Mouse (Mus musculus) cortical plate, adult 2 months (tissue): ENCODE results near the gene Cd300ld3. TPM values are rescaled to one million over a fixed set of nuclear protein-coding genes. Genes with fewer than 3 reads are reported as not detected.

Source experiments
- H3K27ac ChIP-seq: fragments of 200-500 bp; 2 replicates; pipeline ENCODE4 v1.5.1; 2012; ENCODE audit warnings: low read length, control low read depth, inconsistent platforms; ENCODE audit not compliant: insufficient read depth
- H3K4me1 ChIP-seq: fragments of 200-500 bp; 2 replicates; pipeline ENCODE4 v1.6.1; 2011; ENCODE audit warnings: low read length; ENCODE audit not compliant: control insufficient read depth, insufficient read depth
- H3K4me3 ChIP-seq: fragments of 200-500 bp; 2 replicates; pipeline ENCODE4 v1.5.1; 2011; ENCODE audit warnings: mild to moderate bottlenecking, low read length, control low read depth; ENCODE audit not compliant: insufficient read depth
- CTCF ChIP-seq: fragments of 200-500 bp; IDR thresholded peaks from 2 replicates; pipeline ENCODE4 v1.5.1; 2011; ENCODE audit warnings: mild to moderate bottlenecking, control low read depth, low read length; ENCODE audit not compliant: insufficient read depth; ENCODE audit errors: extremely low read depth
- POLR2A ChIP-seq: fragments of 200-500 bp; IDR thresholded peaks from 2 replicates; pipeline ENCODE4 v1.6.1; 2011; ENCODE audit warnings: mild to moderate bottlenecking, low read length, control low read depth; ENCODE audit not compliant: insufficient read depth; ENCODE audit errors: extremely low read depth
- polyA plus RNA-seq: library from polyadenylated mRNA; depleted of rRNA; stranded (reverse); fragments of >200 nt; gene quantifications from 2 replicates; pipeline ENCODE4 v1.2.3, GENCODE M21; 2012; rRNA removed

Cd300ld3 gene
- polyA plus RNA-seq, 1 experiment, result 1.2 TPM

DNA sequence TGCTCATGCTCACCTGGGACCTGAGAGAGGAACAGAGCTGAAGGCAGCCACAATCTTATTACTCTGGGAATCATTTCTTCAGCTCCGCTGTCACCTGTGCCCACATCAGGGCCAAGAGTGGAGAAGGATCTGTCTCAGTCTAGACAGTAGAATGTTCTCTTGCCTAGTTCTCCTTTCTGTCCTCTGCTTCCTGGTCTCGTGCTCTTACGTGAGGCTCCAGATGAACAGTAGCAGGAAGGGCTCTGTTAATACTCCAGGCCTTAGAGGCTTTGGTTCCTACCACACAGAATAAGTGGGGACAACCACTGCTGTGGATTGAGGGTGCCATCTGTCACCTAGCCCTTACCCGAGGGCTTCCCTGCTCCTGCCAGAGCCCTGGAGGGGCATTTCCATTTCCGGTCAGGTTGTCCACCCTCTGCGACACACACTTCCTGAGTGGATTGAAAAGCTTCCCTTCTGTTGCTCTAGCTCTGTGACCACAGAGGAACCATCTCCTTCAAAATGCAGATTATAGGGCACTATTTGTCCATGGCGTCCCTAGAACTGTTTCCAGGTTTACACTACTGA lies 46.7 kb downstream of the Cd300ld3 start, which contains the start of gene Cd300c2:
Gene Cd300c2, minus strand, starts transcription at position 407 of the 567 bp plus-strand sequence.
- H3K4me3 ChIP-seq, result no peak within 1 kb of the TSS
- no peak for TF ChIP-seq CTCF
- no peak for TF ChIP-seq POLR2A
- H3K4me1 ChIP-seq, result no peaks in the 10 kb centered on the region
- peak within 1 kb of the TSS; percentile 12; the same call in 1 of the 2 replicates for H3K27ac ChIP-seq

Other genes with a start within 250 kb of the Cd300ld3 start
- gene Gpr142, start 249.5 kb downstream of the Cd300ld3 start, polyA plus RNA-seq, result not detected in 2 replicates
- 4.2 and 4.3 TPM in 2 replicates for gene Gprc5c, start 197.3 kb downstream of the Cd300ld3 start, polyA plus RNA-seq
- gene Cd300a, start 158.4 kb downstream of the Cd300ld3 start, polyA plus RNA-seq, result 0.81 and 0.88 TPM in 2 replicates
- 0.08 and 0.13 TPM in 2 replicates for gene Cd300lb, start 114.0 kb downstream of the Cd300ld3 start, polyA plus RNA-seq
- gene Cd300c, start 79.3 kb downstream of the Cd300ld3 start, polyA plus RNA-seq, result not detected in 2 replicates
- gene Cd300ld, start 58.5 kb downstream of the Cd300ld3 start, polyA plus RNA-seq, result 0.10 and 0.11 TPM in 2 replicates
- gene Cd300c2, start 46.5 kb downstream of the Cd300ld3 start, polyA plus RNA-seq, result 7.5 and 7.6 TPM in 2 replicates
- gene Cd300ld2, start 32.2 kb downstream of the Cd300ld3 start, polyA plus RNA-seq, result 0.32 TPM in 1 of 2 replicates, not detected in the other
- gene Cd300ld4, start 21.4 kb downstream of the Cd300ld3 start, polyA plus RNA-seq, result 0.13 and 0.44 TPM in 2 replicates
- 0.36 TPM in 1 of 2 replicates, not detected in the other for gene Cd300ld5, start 10.6 kb downstream of the Cd300ld3 start, polyA plus RNA-seq
- gene Cd300e, start 13.8 kb upstream of the Cd300ld3 start, polyA plus RNA-seq, result 0.09 and 0.17 TPM in 2 replicates
- gene Rab37, start 43.0 kb upstream of the Cd300ld3 start, polyA plus RNA-seq, result 2.5 and 2.9 TPM in 2 replicates
- 0.08 TPM in 2 replicates for gene Cd300lf, start 85.6 kb upstream of the Cd300ld3 start, polyA plus RNA-seq
- 73.8 and 74.1 TPM in 2 replicates for gene Slc9a3r1, start 114.9 kb upstream of the Cd300ld3 start, polyA plus RNA-seq
- 9.5 and 10.3 TPM in 2 replicates for gene Tmem104, start 139.1 kb upstream of the Cd300ld3 start, polyA plus RNA-seq
- 40.9 and 43.2 TPM in 2 replicates for gene Nat9, start 139.4 kb upstream of the Cd300ld3 start, polyA plus RNA-seq
- gene Grin2c, start 218.8 kb upstream of the Cd300ld3 start, polyA plus RNA-seq, result 35.8 and 37.4 TPM in 2 replicates
- 32.6 and 33.4 TPM in 2 replicates for gene Fdxr, start 228.6 kb upstream of the Cd300ld3 start, polyA plus RNA-seq
- gene Fads6, start 249.3 kb upstream of the Cd300ld3 start, polyA plus RNA-seq, result 14.0 and 15.3 TPM in 2 replicates